Mouse (Mus musculus): ENCODE data around the gene Hes1.

DNA sequence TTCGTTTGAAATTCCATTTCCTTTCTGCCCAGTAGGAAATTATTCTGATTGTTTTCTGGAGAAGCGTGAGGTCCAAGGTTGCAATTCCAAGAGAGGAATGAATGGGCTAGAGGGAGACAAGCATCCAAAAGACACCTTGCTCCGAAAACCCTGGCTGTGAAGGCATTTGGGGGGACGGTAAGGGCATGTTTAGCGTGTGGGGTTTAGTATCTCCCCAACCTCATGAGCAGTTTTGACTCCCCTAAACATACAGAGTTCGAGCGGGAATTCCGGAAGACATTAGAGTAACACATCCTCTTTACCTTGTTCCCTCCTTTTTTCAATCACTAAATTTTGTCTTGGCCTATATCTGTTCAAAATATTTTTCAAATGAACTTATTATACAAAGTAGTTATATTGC, 429 bp downstream of the Hes1 start:
- TF ChIP-seq POLR2A (IDR thresholded peaks at IDR 0.05; ENCODE audit: extremely low read depth, insufficient read depth, low read length): no peak
- TF ChIP-seq CTCF (IDR thresholded peaks at IDR 0.05; ENCODE audit: low read depth, low read length): no peak

Data from liver, adult 2 months (tissue).